ENCODE assay signal across 34 mouse cellular contexts in the genomic region with DNA sequence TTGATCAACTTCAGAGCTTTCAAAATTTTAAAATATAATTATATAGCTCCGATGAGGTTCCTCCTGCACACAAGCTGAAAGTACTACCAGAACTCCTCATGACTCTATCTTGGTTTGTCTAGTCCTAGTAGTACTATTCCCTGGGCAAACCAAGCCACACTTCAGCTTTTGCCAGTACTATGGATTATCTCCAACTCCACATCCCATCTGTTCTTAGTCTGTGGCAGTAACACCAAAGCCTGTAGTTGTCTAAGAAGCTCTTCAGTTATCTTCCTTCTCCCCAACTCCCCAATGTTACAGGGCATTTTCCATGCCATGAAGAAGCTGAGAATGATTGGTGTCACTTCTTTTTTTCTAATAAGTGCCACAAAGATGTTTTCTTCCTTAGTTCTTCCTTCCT.
"Had no signal": no experiment of that assay in that cellular context is flagged by ENCODE, and none has a peak within 500 bp of the region (broad histone marks: within the 10 kb centered on the region; RNA-seq: fewer than 3 reads in every experiment).

No protein-coding gene starts in this region.

- DNase-seq: heart, postnatal 10 days; heart, postnatal 14 days; heart, postnatal 36 days; heart, postnatal 4 days; kidney, adult 11 months; kidney, adult 18-20 months; kidney, adult 2 months; kidney, adult 8-10 months; kidney, adult 9 months; kidney, postnatal 10 days; kidney, postnatal 14 days; kidney, postnatal 25 days; kidney, postnatal 36 days; kidney, postnatal 4 days; layer of hippocampus, adult 9-11 months had no signal

- H3K4me2 ChIP-seq: heart, embryonic 11.5 days; heart, embryonic 12.5 days; heart, embryonic 13.5 days; heart, embryonic 15.5 days; hindbrain, embryonic 12.5 days; hindbrain, embryonic 13.5 days; hindbrain, embryonic 14.5 days; hindbrain, embryonic 15.5 days; intestine, embryonic 15.5 days; kidney, embryonic 15.5 days had no signal

- H3K27me3 ChIP-seq: heart, embryonic 12.5 days; heart, embryonic 13.5 days; heart, embryonic 15.5 days; hindbrain, embryonic 12.5 days; hindbrain, embryonic 13.5 days; hindbrain, embryonic 15.5 days; intestine, embryonic 15.5 days; kidney, embryonic 15.5 days had no signal

- H3K4me1 ChIP-seq: heart, embryonic 10.5 days; heart, embryonic 12.5 days; heart, embryonic 13.5 days; heart, embryonic 15.5 days; hindbrain, embryonic 10.5 days; hindbrain, embryonic 12.5 days; hindbrain, embryonic 13.5 days; hindbrain, embryonic 15.5 days; intestine, embryonic 15.5 days; kidney, embryonic 15.5 days had no signal

- H3K4me3 ChIP-seq: heart, embryonic 10.5 days; heart, embryonic 12.5 days; heart, embryonic 13.5 days; heart, embryonic 15.5 days; hindbrain, embryonic 10.5 days; hindbrain, embryonic 12.5 days; hindbrain, embryonic 13.5 days; hindbrain, embryonic 15.5 days; intestine, embryonic 15.5 days; kidney, embryonic 15.5 days; layer of hippocampus, adult 2 months had no signal

- H3K27ac ChIP-seq: heart, embryonic 10.5 days; heart, embryonic 13.5 days; heart, embryonic 15.5 days; hindbrain, embryonic 10.5 days; hindbrain, embryonic 12.5 days; hindbrain, embryonic 13.5 days; hindbrain, embryonic 14.5 days; hindbrain, embryonic 15.5 days; hindbrain, postnatal 0 days; intestine, embryonic 15.5 days; kidney, embryonic 15.5 days; kidney, postnatal 0 days; layer of hippocampus, adult 2 months had no signal

- H3K9me3 ChIP-seq: heart, embryonic 10.5 days; heart, embryonic 12.5 days; heart, embryonic 13.5 days; heart, embryonic 15.5 days; hindbrain, embryonic 10.5 days; hindbrain, embryonic 12.5 days; hindbrain, embryonic 13.5 days; hindbrain, embryonic 15.5 days; intestine, embryonic 15.5 days; kidney, embryonic 15.5 days had no signal

- H3K9ac ChIP-seq: heart, embryonic 12.5 days; heart, embryonic 13.5 days; heart, embryonic 15.5 days; hindbrain, embryonic 12.5 days; hindbrain, embryonic 13.5 days; hindbrain, embryonic 14.5 days; hindbrain, embryonic 15.5 days; intestine, embryonic 15.5 days; kidney, embryonic 15.5 days had no signal

- H3K36me3 ChIP-seq: heart, embryonic 10.5 days; heart, embryonic 12.5 days; heart, embryonic 13.5 days; heart, embryonic 15.5 days; hindbrain, embryonic 10.5 days; hindbrain, embryonic 12.5 days; hindbrain, embryonic 13.5 days; hindbrain, embryonic 15.5 days; intestine, embryonic 15.5 days; kidney, embryonic 15.5 days had no signal

- ATAC-seq: hindbrain, embryonic 16.5 days; hindbrain, postnatal 0 days; inflammation-experienced regulatory T-cells, adult 6 months; intestine, embryonic 15.5 days; intestine, embryonic 16.5 days; intestine, postnatal 0 days had no signal
